Mouse (Mus musculus): Measurements from ENCODE around the gene Plekhh2.

Gene Plekhh2

DNA sequence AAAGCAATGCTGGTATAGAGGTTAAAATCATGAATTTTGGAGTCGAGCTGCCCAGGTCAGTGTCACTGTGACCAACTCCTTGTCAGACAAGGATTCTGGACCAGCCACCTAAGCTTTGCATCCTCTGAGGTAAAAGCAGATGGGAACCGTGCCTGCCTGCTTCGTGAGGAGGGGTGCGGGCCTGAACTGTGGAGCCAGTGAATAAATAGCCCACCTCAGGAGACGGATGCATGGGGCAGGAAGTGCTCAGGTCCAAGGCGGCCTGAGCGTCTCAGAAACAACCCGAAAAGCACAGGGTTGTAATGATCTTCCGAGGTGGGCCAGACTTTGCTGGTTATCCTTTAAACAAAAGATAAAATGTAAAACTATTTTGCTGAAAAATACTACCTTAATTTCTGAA lies 133.4 kb downstream of the Plekhh2 start:
- no peak for DNase-seq (ENCODE audit: low spot score)

DNA sequence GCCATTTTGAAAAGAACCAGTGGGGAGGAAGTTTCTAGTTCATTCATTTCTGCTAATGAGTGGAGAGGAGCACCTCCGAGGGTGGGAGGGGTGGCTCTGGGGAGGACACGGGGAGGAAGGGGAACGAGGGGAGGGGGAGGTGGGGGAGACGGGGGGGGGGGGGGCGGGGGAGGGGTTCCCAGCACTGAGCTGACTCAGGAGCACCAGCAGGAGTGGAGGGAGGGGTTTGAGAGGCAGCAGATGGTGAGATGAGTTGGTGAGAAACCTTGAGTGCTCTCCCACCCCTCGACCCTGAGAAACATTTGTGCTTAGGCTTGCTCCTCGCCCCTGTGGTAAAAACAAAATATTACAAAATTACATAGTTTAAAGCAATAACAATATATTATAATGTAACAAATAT lies 134.2 kb downstream of the Plekhh2 start:
- DNase-seq (ENCODE audit: low spot score), result no peak

DNA sequence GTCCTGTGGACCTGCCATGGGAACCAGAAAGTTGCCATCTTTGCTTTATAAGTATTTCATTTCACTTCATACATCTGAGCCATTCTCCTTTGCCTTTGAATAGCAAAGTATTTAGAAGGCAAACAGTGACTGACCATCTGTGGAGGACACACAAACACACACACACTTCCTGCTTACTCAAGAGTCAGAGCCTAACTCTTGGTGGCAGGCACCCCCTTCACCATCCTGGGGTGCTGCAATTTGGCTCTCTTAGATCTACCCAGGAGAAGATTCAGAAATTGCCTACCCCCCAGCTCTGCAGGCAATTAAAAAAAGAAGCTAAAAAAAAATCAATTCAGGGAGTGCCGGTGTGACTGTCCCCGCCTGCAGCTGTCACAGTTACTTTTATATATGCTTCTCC lies 134.8 kb downstream of the Plekhh2 start:
- DNase-seq (ENCODE audit: low spot score), result no peak

DNA sequence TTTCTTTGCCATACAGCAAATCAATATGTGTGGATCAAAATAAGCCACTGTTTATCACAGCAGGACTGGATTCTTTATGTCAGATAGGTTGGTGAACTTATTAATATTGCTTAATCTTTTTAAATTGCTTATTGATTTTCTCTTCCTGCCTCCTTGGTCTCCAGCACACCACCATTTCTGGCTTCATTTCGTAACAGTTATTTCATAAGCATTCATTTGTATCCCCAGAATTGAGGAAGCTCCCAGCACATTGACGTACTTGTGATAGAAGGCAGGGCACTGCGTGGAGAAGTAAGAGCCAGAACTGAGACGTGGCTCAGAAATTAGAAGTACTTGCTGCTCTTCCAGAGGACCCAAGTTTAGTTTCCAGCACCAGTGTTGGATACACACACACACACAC lies 135.9 kb downstream of the Plekhh2 start:
- no peak for DNase-seq (ENCODE audit: low spot score)

DNA sequence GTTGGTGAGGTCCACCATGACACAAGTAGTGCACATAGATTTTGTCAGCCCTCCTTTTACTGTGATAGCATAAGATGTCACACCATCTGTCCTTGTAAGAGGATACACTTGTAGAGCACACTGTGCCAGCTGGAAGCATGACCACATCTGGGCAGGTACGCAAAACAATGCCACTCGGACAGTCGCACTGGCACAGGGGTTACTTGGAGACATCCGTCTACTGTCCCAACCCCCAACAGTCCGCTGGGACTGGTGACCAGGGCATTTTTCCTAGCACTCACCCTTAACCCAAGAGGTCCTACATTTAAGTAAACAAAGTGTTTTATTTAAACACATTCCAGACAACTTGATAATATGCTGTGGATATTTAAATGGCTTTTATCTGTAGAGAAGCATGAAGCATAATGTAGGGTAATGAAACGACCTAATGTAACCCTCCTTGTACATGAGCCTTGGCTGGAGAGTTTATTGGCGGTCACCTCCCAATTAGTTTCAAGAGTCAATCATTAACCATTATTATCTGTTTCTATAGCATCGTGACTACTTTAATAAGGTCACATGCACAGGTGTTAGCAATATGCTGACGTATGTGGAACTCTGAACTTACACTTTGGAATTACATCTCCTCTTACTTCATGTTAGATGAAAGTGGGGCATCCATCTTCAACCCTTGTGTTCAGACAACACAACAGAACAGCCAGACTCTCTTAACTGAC lies 138.8 kb downstream of the Plekhh2 start:
- no peak for DNase-seq (ENCODE audit: low spot score)

DNA sequence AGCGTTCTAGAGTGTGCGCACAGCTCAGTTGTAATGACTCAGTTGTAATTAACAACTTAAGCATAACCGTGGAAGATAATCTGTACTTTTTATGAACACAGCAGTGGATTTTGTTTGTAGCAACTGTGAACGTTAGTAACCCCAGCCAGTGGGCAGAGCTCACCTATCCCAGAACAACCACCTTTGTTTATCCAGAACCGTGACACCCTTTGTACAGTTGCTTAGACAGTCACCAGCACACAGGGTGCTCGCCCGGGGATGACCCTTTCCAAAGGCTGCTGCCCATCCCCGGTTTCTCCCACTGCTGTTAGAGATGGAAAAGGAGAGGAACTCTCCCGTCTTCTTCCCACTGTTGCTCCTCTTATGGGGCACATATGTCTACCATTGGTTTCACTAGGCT lies 141.8 kb downstream of the Plekhh2 start:
- DNase-seq (ENCODE audit: low spot score), result no peak

DNA sequence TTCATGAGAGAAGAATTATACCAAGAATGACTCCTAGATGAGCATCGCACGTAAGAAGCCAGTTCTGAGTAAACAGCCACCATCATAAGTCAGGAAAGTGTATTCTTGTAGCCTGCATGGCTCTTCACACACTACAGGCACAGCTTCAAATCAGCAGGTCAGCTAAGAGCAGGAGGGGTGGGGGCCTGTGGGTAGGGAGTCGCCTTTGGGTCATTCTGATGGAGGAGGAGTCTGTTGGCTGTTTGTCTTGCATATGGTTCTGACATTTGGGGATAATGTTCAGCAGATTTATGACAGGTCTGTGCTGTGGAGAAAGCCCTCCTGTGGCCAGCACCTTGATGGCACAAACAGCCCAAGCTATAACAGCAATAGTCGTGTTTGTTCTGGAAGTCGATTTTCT lies 144.5 kb downstream of the Plekhh2 start:
- no peak for DNase-seq (ENCODE audit: low spot score)

DNA sequence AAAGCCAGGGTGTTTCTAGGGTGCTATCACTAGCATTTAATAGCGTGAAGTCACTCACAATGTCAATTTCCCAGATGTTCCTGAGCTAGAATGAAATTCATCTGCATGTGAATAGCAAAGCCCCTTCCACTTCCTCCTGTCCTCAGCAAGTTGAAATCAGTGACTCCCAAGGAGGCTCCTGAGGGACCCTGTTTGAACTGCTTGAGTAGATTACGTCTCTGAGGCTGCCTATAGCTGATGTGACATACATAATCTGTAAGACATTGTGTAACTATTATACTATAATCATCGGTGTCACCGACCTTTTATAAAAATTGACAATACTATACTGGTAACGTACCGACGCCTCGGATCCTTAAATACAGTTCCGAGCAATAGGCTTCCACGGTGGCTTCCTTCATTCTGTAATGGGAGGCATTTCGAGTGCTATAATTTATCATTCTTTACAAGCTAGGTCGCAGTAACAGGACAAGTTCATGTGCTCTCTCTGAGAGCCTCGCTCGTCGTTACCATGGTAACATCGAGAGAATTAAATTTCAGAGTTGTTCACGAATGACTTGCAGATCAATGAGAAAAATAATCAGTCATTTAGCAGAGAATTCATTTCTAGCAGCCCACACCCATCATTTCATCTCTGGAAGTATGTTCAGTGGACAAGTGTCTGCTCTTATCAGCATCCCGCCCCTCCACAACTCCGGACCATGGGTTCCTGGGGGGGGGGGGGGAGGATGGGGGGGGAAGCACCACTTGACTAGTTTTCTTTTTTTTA lies 145.1 kb downstream of the Plekhh2 start:
- no peak for DNase-seq (ENCODE audit: low spot score)

DNA sequence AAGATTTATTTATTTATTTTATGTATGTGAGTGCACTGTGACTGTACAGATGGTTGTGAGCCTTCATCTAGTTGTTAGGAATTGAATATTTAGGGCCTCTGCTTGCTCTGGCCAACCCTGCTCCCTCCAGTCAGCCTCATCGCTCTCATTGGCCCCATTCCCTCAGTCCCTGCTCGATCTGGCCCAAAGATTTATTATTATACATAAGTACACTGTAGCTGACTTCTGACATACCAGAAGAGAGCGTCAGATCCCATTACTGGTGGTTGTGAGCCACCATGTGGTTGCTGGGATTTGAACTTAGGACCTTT lies 145.7 kb downstream of the Plekhh2 start:
- no peak for DNase-seq (ENCODE audit: low spot score)

DNA sequence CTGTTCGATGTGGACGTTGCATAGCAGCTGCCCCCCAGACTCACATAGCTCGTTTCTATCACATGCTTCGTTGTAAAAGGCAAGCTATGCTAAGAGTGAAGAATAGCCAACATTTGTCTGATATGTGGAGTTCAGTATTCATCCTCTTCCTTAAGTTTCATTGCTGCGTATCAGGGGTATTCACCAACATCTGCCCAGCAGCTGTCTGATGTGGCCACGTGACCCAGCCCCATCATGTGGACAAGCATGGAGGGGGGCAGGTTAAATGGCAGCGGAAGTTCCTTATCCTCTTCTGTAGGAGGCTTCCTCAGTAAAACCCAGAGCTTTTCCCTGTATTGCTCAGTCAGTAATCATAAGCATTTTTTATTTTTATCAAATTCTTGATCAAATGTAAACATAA lies 146.1 kb downstream of the Plekhh2 start:
- no peak for DNase-seq (ENCODE audit: low spot score)

DNA sequence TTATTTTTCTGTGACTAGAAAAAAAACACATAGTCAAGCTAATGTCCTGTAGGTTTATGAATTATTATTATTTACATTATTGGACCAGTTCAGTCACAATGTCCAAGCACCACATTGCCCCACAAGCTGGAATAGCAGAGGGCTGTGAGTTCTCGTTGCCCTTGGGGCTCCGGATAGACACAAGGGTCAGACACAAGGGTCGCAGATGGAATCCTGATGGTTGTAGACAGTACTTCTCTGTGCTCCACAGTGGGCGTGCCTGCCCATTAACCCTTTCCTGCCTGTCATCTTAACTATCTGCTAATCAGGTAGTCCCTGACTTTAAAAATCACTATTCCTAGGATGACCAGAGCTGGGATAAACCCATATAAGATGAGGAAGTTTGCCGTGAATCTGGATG lies 146.5 kb downstream of the Plekhh2 start:
- no peak for DNase-seq (ENCODE audit: low spot score)

DNA sequence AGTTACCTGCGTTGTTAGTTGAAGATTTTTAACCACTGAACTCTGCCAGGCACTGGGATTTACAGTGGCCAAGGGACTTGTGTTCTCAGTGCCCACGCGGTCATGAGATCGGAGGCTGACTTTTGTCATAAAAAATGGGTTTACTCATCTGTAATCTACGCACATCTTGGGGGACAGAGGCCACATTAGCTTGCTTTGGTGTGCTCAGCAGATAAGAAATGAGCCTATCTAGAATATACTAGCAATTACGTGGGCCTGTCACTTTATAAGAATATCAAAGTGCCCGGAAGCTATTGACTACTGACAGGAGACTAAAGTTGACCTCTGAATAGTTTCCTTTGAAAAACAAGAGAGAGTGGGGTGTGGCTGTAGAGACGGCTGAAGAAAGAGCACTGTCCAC lies 147.3 kb downstream of the Plekhh2 start:
- DNase-seq (ENCODE audit: low spot score), result no peak

DNA sequence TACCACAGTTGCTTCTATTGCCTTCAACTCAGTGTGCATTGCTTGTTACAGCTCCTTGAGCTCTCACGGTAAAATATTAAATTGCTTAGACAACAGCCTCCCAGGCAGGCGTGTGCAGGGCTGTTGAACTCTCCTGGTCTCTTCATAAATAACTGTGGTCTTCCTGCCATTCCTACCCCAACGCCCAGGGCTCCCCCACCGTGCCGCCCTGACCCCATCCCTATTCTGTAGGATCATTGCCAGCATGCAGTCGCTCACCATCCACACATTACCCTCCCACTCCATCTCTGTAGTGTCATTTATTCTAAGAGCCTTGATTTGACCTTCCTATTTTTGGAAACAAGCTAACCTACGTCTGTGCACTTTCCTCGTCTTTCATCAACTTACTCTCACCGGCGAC lies 153.4 kb downstream of the Plekhh2 start:
- DNase-seq (ENCODE audit: low spot score), result no peak

DNA sequence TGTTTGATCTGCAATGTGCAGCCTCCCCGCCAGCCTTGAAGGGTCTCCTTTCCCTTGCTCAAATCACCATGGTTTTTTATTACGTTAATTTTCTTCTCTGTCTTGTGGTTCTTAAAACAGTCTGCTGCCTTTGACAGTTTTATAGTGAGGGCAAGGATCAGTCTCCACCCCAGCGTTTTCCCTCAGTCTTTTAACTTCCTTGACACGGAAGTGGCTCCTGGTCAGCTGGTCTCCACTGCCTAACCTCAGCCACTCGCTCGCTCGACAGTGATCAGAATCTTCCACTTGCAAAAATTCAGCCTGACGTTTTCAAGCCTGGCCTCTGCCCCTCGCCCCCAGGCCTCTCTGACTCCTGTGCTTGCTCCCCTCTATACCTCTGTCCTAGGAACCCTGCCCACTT lies 154.0 kb downstream of the Plekhh2 start:
- no peak for DNase-seq (ENCODE audit: low spot score)

DNA sequence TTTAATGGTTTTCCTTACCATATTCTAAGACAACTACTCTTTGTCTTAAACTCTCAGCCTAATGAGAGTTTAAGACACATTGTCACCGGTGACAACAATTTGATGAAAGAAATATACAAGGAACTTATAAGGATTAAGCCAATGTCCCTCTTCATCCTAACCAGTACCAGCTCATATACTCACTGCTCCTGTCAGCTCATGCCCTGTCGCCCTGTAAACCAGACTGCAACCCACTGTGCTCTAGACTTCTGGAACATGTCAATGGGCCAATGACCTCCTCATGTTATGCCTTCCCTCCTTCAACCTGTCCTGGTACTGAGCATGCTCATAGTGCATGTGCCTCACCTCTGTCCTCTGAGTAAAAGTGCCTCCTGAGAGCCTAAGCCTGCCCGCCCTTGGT lies 156.2 kb downstream of the Plekhh2 start:
- no peak for DNase-seq (ENCODE audit: low spot score)

Measured in ovary, postnatal 10 days (tissue).